Mouse (Mus musculus) midbrain, embryonic 15.5 days (tissue): ENCODE results near the gene F8a. TPM values are rescaled to one million over a fixed set of nuclear protein-coding genes. Genes with fewer than 3 reads are reported as not detected.

Source experiments
- polyA plus RNA-seq: library from polyadenylated mRNA; unstranded; fragments of >200 nt; fragmentation: Nextera tagmentation; extraction: Ambion mirVana; gene quantifications from 2 replicates; pipeline ENCODE4 v1.2.1, GENCODE M21; 2015

The F8a gene
- polyA plus RNA-seq, 1 experiment from 2014 or later, result 33.8 TPM

Other genes with a start within 250 kb of the F8a start
- gene Zfp185, start 241.0 kb upstream of the F8a start, polyA plus RNA-seq, result 0.78 and 1.1 TPM in 2 replicates
- gene Pnma5, start 191.2 kb upstream of the F8a start, polyA plus RNA-seq, result 0.10 and 0.22 TPM in 2 replicates
- gene Pnma3, start 163.5 kb upstream of the F8a start, polyA plus RNA-seq, result 4.9 and 5.0 TPM in 2 replicates
- 0.88 and 1.6 TPM in 2 replicates for gene Xlr4a, start 145.8 kb upstream of the F8a start, polyA plus RNA-seq
- gene Xlr3a, start 131.2 kb upstream of the F8a start, polyA plus RNA-seq, result 5.5 and 7.2 TPM in 2 replicates
- gene Gm14685, start 111.2 kb upstream of the F8a start, polyA plus RNA-seq, result 2.0 and 2.4 TPM in 2 replicates
- not detected in 2 replicates for gene Xlr5b, start 79.5 kb upstream of the F8a start, polyA plus RNA-seq
- 0.87 and 1.5 TPM in 2 replicates for gene DXBay18, start 78.8 kb upstream of the F8a start, polyA plus RNA-seq
- not detected in 2 replicates for gene Spin2d, start 51.3 kb upstream of the F8a start, polyA plus RNA-seq
- 17.2 and 18.1 TPM in 2 replicates for gene Xlr3b, start 36.1 kb upstream of the F8a start, polyA plus RNA-seq
- 0.57 and 1.4 TPM in 2 replicates for gene Xlr4b, start 14.0 kb upstream of the F8a start, polyA plus RNA-seq
- 0.32 and 0.43 TPM in 2 replicates for gene Xlr4c, start 14.8 kb downstream of the F8a start, polyA plus RNA-seq
- 0.13 TPM in 2 replicates for gene Xlr3c, start 37.1 kb downstream of the F8a start, polyA plus RNA-seq
- gene Xlr5a, start 64.7 kb downstream of the F8a start, polyA plus RNA-seq, result not detected in 2 replicates
- gene Xlr5c, start 64.7 kb downstream of the F8a start, polyA plus RNA-seq, result not detected in 2 replicates
- not detected in 2 replicates for gene Gm45015, start 108.5 kb downstream of the F8a start, polyA plus RNA-seq
- 10.3 and 10.5 TPM in 2 replicates for gene Zfp275, start 114.3 kb downstream of the F8a start, polyA plus RNA-seq
- not detected in 2 replicates for gene Gm18336, start 170.4 kb downstream of the F8a start, polyA plus RNA-seq
- 1.3 and 1.6 TPM in 2 replicates for gene Zfp92, start 182.8 kb downstream of the F8a start, polyA plus RNA-seq
- not detected in 2 replicates for gene Trex2, start 207.1 kb downstream of the F8a start, polyA plus RNA-seq
- 75.5 and 76.1 TPM in 2 replicates for gene Haus7, start 230.8 kb downstream of the F8a start, polyA plus RNA-seq